Mouse (Mus musculus) neutrophil, adult 83 days (primary cell): ENCODE results near the gene Vmn1r46. TPM values are rescaled to one million over a fixed set of nuclear protein-coding genes. Genes with fewer than 3 reads are reported as not detected.

ENCODE experiments used
- total RNA-seq, 2 experiments: library from RNA; stranded (reverse); gene quantifications; one replicate each; pipeline ENCODE4 v1.2.4; 2023

Vmn1r46 gene
- total RNA-seq = not detected

DNA sequence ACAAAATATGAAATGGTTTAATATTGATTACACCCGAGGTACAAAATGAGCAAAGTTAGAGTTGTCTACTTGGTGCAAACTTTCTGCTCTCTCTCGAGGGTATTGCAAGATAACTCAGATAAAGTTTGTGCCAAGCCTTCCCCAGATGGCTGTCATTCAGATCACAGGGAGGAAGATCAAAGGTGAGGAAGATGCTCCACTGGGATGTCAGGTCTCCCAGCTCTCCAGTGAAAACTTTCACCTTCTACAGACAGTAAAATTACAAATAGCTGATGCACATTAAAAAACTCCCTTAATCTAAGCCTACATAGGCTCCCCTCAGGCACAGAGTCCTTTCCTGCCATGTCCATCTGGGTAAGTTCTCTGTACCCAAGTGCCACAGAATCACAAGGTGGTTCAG lies at the start of gene Vmn1r46:
Gene Vmn1r46 (plus strand): TSS at position 301 of the 400 bp plus-strand sequence.

DNA sequence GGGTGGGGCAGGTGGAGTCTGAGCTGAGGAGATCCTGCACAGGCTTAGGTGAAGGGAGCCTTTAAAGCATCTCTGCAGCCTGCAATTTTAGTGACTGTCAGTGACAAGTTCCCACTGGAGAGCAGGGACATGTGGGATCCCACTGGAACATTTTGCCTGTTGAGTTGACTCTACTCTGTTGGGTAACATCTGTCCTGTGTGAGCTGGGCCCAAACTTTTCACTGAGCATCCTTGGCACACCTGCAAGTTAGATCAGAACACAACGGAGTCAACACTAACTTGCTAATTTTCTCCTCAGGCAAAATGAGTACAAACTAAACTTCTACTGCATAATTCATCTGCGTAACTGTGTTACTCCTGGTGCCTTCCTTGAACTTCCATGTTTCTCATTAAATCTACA lies 28.6 kb upstream of the Vmn1r46 start, which contains the start of gene Vmn1r45:
Gene Vmn1r45 (minus strand): TSS at position 101 of the 400 bp plus-strand sequence.

DNA sequence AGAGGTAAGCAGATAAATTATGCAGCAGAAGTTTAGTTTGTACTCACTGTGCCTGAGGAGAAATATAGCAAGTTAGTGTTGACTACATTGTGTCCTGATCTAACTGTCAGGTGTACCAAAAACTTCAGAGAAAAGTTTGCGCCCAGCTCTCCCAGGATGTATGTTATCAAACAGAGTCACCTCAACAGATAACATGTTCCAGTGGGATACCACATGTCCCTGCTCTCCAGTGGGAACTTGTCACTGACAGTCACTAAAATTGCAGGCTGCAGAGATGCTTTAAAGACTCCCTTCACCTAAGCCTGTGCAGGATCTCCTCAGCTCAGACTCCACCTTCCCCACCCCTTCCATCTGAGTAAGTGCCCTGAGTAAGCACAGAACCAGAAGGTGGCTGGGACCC lies 46.7 kb downstream of the Vmn1r46 start, which contains the start of gene Vmn1r47:
Gene Vmn1r47 (plus strand): TSS at position 301 of the 400 bp plus-strand sequence.

Other genes with a start within 250 kb of the Vmn1r46 start
- not detected for gene Vmn1r41, start 228.5 kb upstream of the Vmn1r46 start, total RNA-seq
- gene Vmn1r42, start 92.9 kb upstream of the Vmn1r46 start, total RNA-seq = not detected
- not detected for gene Vmn1r43, start 92.9 kb upstream of the Vmn1r46 start, total RNA-seq
- gene Vmn1r44, start 85.7 kb upstream of the Vmn1r46 start, total RNA-seq = not detected
- not detected for gene Vmn1r45, start 28.7 kb upstream of the Vmn1r46 start, total RNA-seq
- gene Vmn1r47, start 46.8 kb downstream of the Vmn1r46 start, total RNA-seq = not detected
- not detected for gene Vmn1r48, start 67.5 kb downstream of the Vmn1r46 start, total RNA-seq
- not detected for gene Vmn1r49, start 109.2 kb downstream of the Vmn1r46 start, total RNA-seq
- gene Vmn1r50, start 132.1 kb downstream of the Vmn1r46 start, total RNA-seq = not detected
- gene Vmn1r51, start 153.3 kb downstream of the Vmn1r46 start, total RNA-seq = not detected
- not detected for gene Vmn1r52, start 205.5 kb downstream of the Vmn1r46 start, total RNA-seq
- not detected for gene V1ra8, start 233.5 kb downstream of the Vmn1r46 start, total RNA-seq